Mouse (Mus musculus) liver, embryonic 16.5 days (tissue): ENCODE data around the gene Adamtsl1. TPM values are rescaled to one million over a fixed set of nuclear protein-coding genes. Genes with fewer than 3 reads are reported as not detected.

Experiments
- ATAC-seq: fragments of 200-750 bp; cut with Nextera tagmentation; 2 replicates; pipeline ENCODE4 v1.8.0; 2017; ENCODE audit warnings: low read depth, mild to moderate bottlenecking, moderate number of reproducible peaks, moderate library complexity
- H3K27ac ChIP-seq: fragments of 300-500 bp; sonication (generic); 2 replicates; pipeline ENCODE4 v1.5.1; 2014; ENCODE audit warnings: mild to moderate bottlenecking, low read length
- H3K27me3 ChIP-seq: fragments of 300-500 bp; sonication (generic); 2 replicates; pipeline ENCODE4 v1.6.1; 2014; ENCODE audit warnings: low read depth, low read length, mixed read lengths; ENCODE audit not compliant: control insufficient read depth, insufficient read depth
- H3K36me3 ChIP-seq: fragments of 300-500 bp; sonication (generic); 2 replicates; pipeline ENCODE4 v1.6.1; 2014; ENCODE audit warnings: mild to moderate bottlenecking; ENCODE audit not compliant: control insufficient read depth, insufficient read depth
- H3K4me1 ChIP-seq: fragments of 300-500 bp; sonication (generic); 2 replicates; pipeline ENCODE4 v1.6.1; 2014; ENCODE audit warnings: low read depth, low read length, mixed read lengths; ENCODE audit not compliant: control insufficient read depth
- H3K4me2 ChIP-seq: fragments of 300-500 bp; sonication (generic); 2 replicates; pipeline ENCODE4 v1.6.1; 2014; ENCODE audit warnings: low read depth, low read length, mixed read lengths
- H3K4me3 ChIP-seq: fragments of 300-500 bp; sonication (generic); 2 replicates; pipeline ENCODE4 v1.5.1; 2014; ENCODE audit warnings: low read depth, mild to moderate bottlenecking, low read length
- H3K9ac ChIP-seq: fragments of 300-500 bp; sonication (generic); 2 replicates; pipeline ENCODE4 v1.6.1; 2014; ENCODE audit warnings: low read depth, low read length
- H3K9me3 ChIP-seq: fragments of 300-500 bp; sonication (generic); replicated peaks from 2 replicates; pipeline ENCODE4 v1.6.1; 2016; ENCODE audit warnings: low read length; ENCODE audit not compliant: control insufficient read depth
- WGBS: fragments of 180-500 bp; shearing (Covaris S2); extraction: QIAGEN DNeasy Blood & Tissue Kit; methylation state at CpG from one replicate; pipeline ENCODE4 v1.1.7; 2014; ENCODE audit not compliant: insufficient replicate concordance; 5-methylcytosine and 5-hydroxymethylcytosine counted together
- polyA plus RNA-seq: library from polyadenylated mRNA; unstranded; fragments of >200 nt; fragmentation: Nextera tagmentation; extraction: Ambion mirVana; gene quantifications from 2 replicates; pipeline ENCODE4 v1.2.1, GENCODE M21; 2015

Gene Adamtsl1
- polyA plus RNA-seq, 1 experiment from 2014 or later, result 0.67 TPM

- no peak for ATAC-seq
- WGBS, result 53% methylated on average over 3 of the region's 3 CpGs
These were observed 921.7 kb downstream of the Adamtsl1 start for GRCm38 (mm10) chr4:86435631-86436030.

GRCm38 (mm10) chr4:86436336-86436735 lies 922.4 kb downstream of the Adamtsl1 start:
- 53% methylated on average over 3 of the region's 3 CpGs for WGBS
- Histone ChIP-seq H3K36me3 (no peaks in the 10 kb centered on the region), H3K9me3 (no peaks in the 10 kb centered on the region), H3K4me2 (no peak overlapping the region), H3K4me1 (no peaks in the 10 kb centered on the region), H3K9ac (no peak overlapping the region), H3K27ac (no peak overlapping the region), H3K4me3 (no peak overlapping the region), H3K27me3 (no peaks in the 10 kb centered on the region)
- peak; percentile 95 for ATAC-seq

More at GRCm38 (mm10) chr4:86435631-86436030, 921.7 kb downstream of the Adamtsl1 start:
- no peaks in the 10 kb centered on the region for H3K27me3 ChIP-seq
- no peak overlapping the region for H3K27ac ChIP-seq
- H3K4me1 ChIP-seq, result no peaks in the 10 kb centered on the region
- H3K4me2 ChIP-seq, result no peak overlapping the region
- H3K4me3 ChIP-seq, result no peak overlapping the region
- H3K9ac ChIP-seq, result no peak overlapping the region
- H3K36me3 ChIP-seq, result no peaks in the 10 kb centered on the region
- H3K9me3 ChIP-seq, result no peaks in the 10 kb centered on the region

GRCm38 (mm10) chr4:86450468-86450867 lies 936.5 kb downstream of the Adamtsl1 start:
- Histone ChIP-seq H3K4me3 (no peak overlapping the region), H3K9ac (no peak overlapping the region), H3K36me3 (no peaks in the 10 kb centered on the region), H3K4me2 (no peak overlapping the region), H3K27ac (no peak overlapping the region), H3K9me3 (no peaks in the 10 kb centered on the region), H3K4me1 (no peaks in the 10 kb centered on the region), H3K27me3 (no peaks in the 10 kb centered on the region)
- ATAC-seq, result no peak
- whole genome bisulfite sequencing, result 48% methylated on average over 3 of the region's 3 CpGs

GRCm38 (mm10) chr4:86464808-86465207 lies 950.8 kb downstream of the Adamtsl1 start:
- H3K4me3 ChIP-seq, result no peak overlapping the region
- no peak overlapping the region for H3K27ac ChIP-seq
- no peak overlapping the region for H3K4me2 ChIP-seq
- no peaks in the 10 kb centered on the region for H3K27me3 ChIP-seq
- H3K9ac ChIP-seq, result no peak overlapping the region
- 83% methylated on average over 5 of the region's 5 CpGs for WGBS
- H3K9me3 ChIP-seq, result no peaks in the 10 kb centered on the region
- no peaks in the 10 kb centered on the region for H3K4me1 ChIP-seq
- no peaks in the 10 kb centered on the region for H3K36me3 ChIP-seq
- no peak for ATAC-seq
